Mouse (Mus musculus) kidney, embryonic 14.5 days (tissue): Measurements from ENCODE around the gene Nectin1. TPM values are rescaled to one million over a fixed set of nuclear protein-coding genes. Genes with fewer than 3 reads are reported as not detected.
A peak's percentile ranks its signal among the peaks of the same experiment; 100 is the strongest.

Experiments
- ATAC-seq: fragments of 200-750 bp; cut with Nextera tagmentation; 2 replicates; pipeline ENCODE4 v1.8.0; 2017; ENCODE audit warnings: moderate number of reproducible peaks, mild to moderate bottlenecking, moderate TSS enrichment, moderate library complexity; ENCODE audit not compliant: low FRiP score, low TSS enrichment
- H3K27ac ChIP-seq: fragments of 300-500 bp; sonication (generic); 2 replicates; pipeline ENCODE4 v1.5.1; 2014; ENCODE audit warnings: low read depth, mild to moderate bottlenecking, low read length, moderate library complexity, mixed read lengths
- H3K27me3 ChIP-seq: fragments of 300-500 bp; sonication (generic); 2 replicates; pipeline ENCODE4 v1.6.1; 2014; ENCODE audit warnings: mild to moderate bottlenecking, low read length; ENCODE audit not compliant: control insufficient read depth, insufficient read depth
- H3K36me3 ChIP-seq: fragments of 300-500 bp; sonication (generic); 2 replicates; pipeline ENCODE4 v1.6.1; 2014; ENCODE audit warnings: low read length, mixed read lengths; ENCODE audit not compliant: control insufficient read depth, insufficient read depth
- H3K4me1 ChIP-seq: fragments of 300-500 bp; sonication (generic); 2 replicates; pipeline ENCODE4 v1.6.1; 2014; ENCODE audit warnings: low read length, mixed read lengths; ENCODE audit not compliant: control insufficient read depth, insufficient read depth
- H3K4me2 ChIP-seq: fragments of 300-500 bp; sonication (generic); replicated peaks from 2 replicates; pipeline ENCODE4 v1.6.1; 2014; ENCODE audit warnings: low read depth, mild to moderate bottlenecking, low read length
- H3K4me3 ChIP-seq: fragments of 300-500 bp; sonication (generic); 2 replicates; pipeline ENCODE4 v1.5.1; 2014; ENCODE audit warnings: mild to moderate bottlenecking, low read length
- H3K9ac ChIP-seq: fragments of 300-500 bp; sonication (generic); 2 replicates; pipeline ENCODE4 v1.6.1; 2014; ENCODE audit warnings: low read depth, mild to moderate bottlenecking, low read length, moderate library complexity
- H3K9me3 ChIP-seq: fragments of 300-500 bp; sonication (generic); 2 replicates; pipeline ENCODE4 v1.6.1; 2016; ENCODE audit warnings: low read length; ENCODE audit not compliant: control insufficient read depth
- WGBS: fragments of 180-500 bp; shearing (Covaris S2); extraction: QIAGEN DNeasy Blood & Tissue Kit; methylation state at CpG from one replicate; pipeline ENCODE4 v1.1.7; 2014; 5-methylcytosine and 5-hydroxymethylcytosine counted together
- polyA plus RNA-seq: library from polyadenylated mRNA; unstranded; fragments of >200 nt; fragmentation: Nextera tagmentation; extraction: Ambion mirVana; gene quantifications from 2 replicates; pipeline ENCODE4 v1.2.1, GENCODE M21; 2014

Nectin1 gene
- polyA plus RNA-seq, 1 experiment from 2014 or later, result 6.8 TPM

DNA sequence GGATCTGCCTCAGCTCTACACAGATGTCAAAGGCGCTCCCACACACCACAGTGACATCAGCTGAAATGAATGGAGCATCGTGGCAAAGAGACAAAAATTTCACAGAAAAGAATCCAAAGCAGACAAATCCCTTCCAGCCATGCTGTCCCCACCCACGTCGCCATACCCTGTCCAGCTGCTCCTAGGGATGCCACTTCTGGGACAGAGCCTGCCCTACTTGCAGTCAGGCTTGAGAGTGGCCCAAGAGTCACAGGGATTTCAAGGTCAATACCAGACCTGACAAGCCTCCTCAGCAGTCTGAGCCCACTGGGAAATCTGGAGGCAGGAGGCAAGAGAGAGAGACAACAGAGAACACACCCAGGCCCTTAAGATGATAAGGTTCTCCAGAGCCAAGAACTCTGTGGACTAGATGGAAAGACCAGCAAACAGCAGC is 24.4 kb upstream of the Nectin1 start:
- no peak overlapping the region for H3K4me2 ChIP-seq
- ATAC-seq, result no peak
- no peak overlapping the region for H3K4me3 ChIP-seq
- H3K4me1 ChIP-seq, result no peaks in the 10 kb centered on the region
- no peaks in the 10 kb centered on the region for H3K27me3 ChIP-seq
- H3K9ac ChIP-seq, result no peak overlapping the region
- H3K27ac ChIP-seq, result no peak overlapping the region
- no peaks in the 10 kb centered on the region for H3K9me3 ChIP-seq
- 71% methylated on average over 4 of the region's 4 CpGs for WGBS
- H3K36me3 ChIP-seq, result no peaks in the 10 kb centered on the region

GRCm38 (mm10) chr9:43720046-43720445 is 23.7 kb upstream of the Nectin1 start:
- 54% methylated on average over 1 of the region's 1 CpGs for WGBS
- no peaks in the 10 kb centered on the region for H3K4me1 ChIP-seq

DNA sequence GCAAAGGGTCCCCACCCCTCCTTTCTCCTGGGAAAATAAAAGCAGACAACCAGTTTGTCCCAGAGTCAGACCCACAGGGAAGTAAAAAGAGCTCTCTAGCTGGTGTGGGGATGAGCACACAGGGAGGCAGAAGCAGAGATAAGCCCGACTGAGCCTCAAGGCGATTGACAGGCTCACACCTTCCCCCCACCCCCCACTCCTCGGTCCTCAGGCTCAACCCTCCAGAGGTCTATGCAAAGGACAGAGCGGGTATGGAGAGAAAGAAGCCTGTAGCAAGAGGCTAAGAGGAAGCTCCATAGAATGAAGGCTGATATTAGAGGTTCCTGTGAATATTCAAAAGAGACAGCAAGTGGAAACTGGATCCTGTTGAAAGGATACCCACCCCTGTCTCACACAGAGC is 19.7 kb upstream of the Nectin1 start:
- no peak overlapping the region for H3K27ac ChIP-seq
- H3K36me3 ChIP-seq, result no peaks in the 10 kb centered on the region
- no peak for ATAC-seq
- H3K4me3 ChIP-seq, result no peak overlapping the region
- 30% methylated on average over 4 of the region's 4 CpGs for WGBS
- no peak overlapping the region for H3K4me2 ChIP-seq
- H3K27me3 ChIP-seq, result no peaks in the 10 kb centered on the region; the same call in 1 of the 2 replicates
- H3K9ac ChIP-seq, result no peak overlapping the region
- H3K9me3 ChIP-seq, result no peaks in the 10 kb centered on the region
- no peaks in the 10 kb centered on the region for H3K4me1 ChIP-seq

More at GRCm38 (mm10) chr9:43720046-43720445, 23.7 kb upstream of the Nectin1 start:
- no peak overlapping the region for H3K4me3 ChIP-seq
- H3K9ac ChIP-seq, result no peak overlapping the region
- no peaks in the 10 kb centered on the region for H3K36me3 ChIP-seq
- ATAC-seq, result no peak
- no peaks in the 10 kb centered on the region for H3K27me3 ChIP-seq
- no peak overlapping the region for H3K27ac ChIP-seq
- no peaks in the 10 kb centered on the region for H3K9me3 ChIP-seq
- no peak overlapping the region for H3K4me2 ChIP-seq

DNA sequence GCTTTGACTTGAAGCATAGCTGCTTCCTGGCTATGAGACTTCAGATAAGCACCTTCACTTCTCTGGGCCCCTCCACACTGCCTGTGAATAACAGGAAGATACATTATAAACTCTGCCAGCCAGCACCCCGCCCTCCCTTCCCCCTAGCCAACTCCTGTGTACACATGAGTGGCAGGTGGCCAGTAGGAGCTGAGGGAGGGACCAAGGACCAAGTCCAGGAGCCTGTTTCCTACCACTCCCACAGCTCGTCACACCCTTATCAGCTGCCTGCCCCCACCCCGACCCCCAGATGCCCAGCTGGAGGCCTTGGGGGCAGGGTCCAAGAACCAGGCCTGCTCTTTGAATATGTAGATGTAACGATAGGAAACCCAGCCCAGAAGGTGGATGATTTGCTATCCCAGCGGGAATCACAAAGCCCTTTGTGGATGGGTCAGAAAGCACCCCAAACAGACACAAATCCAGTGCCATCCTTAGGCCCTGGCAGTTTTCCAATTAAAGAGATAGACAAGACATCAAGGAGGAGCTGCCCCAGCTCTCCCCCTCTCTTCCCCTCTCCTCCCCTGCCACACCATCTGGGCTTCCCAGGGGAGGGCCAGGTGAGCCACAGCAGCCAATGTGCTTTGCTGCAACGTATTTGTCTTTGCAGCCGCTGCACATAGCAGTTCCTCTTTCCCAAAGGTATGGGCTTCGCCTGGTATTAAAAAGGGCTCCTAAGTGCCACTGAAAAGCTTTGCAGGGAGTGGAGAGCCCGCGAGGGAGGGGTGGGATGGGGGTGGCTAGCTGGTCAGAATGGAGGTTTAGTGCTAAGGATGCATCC is 14.1 kb upstream of the Nectin1 start:
- Histone ChIP-seq H3K27me3 (no peaks in the 10 kb centered on the region; the same call in 1 of the 2 replicates), H3K9ac (no peak overlapping the region), H3K4me3 (no peak overlapping the region), H3K36me3 (no peaks in the 10 kb centered on the region), H3K9me3 (no peaks in the 10 kb centered on the region), H3K4me2 (no peak overlapping the region), H3K27ac (no peak overlapping the region), H3K4me1 (peaks cover 6% of the 10 kb centered on the region; the same call in 1 of the 2 replicates)
- WGBS, result 11% methylated on average over 10 of the region's 10 CpGs
- no peak for ATAC-seq

DNA sequence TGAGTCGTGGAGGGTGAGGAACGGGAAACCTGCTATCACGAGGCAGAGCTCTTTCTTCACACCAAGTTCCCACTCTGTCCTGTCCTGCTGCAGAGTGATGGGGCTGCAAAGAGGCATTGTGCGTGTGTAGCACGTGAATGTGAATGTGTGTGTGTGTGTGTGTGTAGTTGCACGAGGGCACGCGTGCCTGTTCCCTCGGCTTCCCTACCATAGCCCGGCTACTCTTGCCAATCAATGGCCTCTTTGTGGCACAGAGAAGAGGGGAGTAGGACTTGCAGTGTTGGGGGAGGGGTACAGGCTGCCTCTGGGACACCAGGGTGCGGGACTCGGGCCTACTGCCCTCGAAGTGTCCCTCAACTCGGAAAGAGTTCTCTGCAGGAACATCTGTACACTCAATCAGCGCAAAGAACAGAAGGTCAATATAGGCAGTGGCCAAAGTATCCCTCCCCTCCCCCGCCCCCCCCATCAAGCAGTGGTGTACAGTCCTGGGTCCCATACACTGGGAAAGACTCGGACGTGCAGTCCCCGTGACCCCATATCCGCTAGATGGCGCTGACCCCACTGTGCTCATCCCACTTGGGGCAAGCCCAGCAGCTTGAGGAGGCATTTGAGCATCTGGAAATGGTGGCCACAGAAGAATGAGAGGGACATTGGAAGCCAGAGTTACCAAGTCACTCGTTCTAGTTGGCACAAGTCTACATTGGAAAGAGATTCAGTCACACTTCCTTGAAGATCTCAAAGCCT is 13.3 kb upstream of the Nectin1 start:
- peak; percentile 40; the same call in 1 of the 2 replicates for ATAC-seq
- Histone ChIP-seq H3K27ac (no peak overlapping the region), H3K4me3 (no peak overlapping the region), H3K4me2 (no peak overlapping the region), H3K27me3 (no peaks in the 10 kb centered on the region; the same call in 1 of the 2 replicates), H3K9me3 (no peaks in the 10 kb centered on the region), H3K36me3 (no peaks in the 10 kb centered on the region), H3K9ac (no peak overlapping the region), H3K4me1 (peaks cover 6% of the 10 kb centered on the region; the same call in 1 of the 2 replicates)
- WGBS, result 20% methylated on average over 22 of the region's 22 CpGs

- Histone ChIP-seq H3K27me3 (no peaks in the 10 kb centered on the region; the same call in 1 of the 2 replicates), H3K4me3 (no peak overlapping the region), H3K9ac (no peak overlapping the region), H3K4me2 (no peak overlapping the region), H3K36me3 (no peaks in the 10 kb centered on the region), H3K27ac (no peak overlapping the region), H3K4me1 (peaks cover 6% of the 10 kb centered on the region; the same call in 1 of the 2 replicates), H3K9me3 (no peaks in the 10 kb centered on the region)
- no peak for ATAC-seq
- WGBS, result 70% methylated on average over 6 of the region's 6 CpGs
Measured at GRCm38 (mm10) chr9:43731880-43732279, 11.9 kb upstream of the Nectin1 start.

- Histone ChIP-seq H3K27ac (no peak overlapping the region), H3K27me3 (no peaks in the 10 kb centered on the region; the same call in 1 of the 2 replicates), H3K4me3 (no peak overlapping the region), H3K9ac (no peak overlapping the region), H3K9me3 (no peaks in the 10 kb centered on the region), H3K4me2 (no peak overlapping the region), H3K36me3 (no peaks in the 10 kb centered on the region), H3K4me1 (peaks cover 13% of the 10 kb centered on the region; the same call in 1 of the 2 replicates)
- no peak for ATAC-seq
- WGBS, result 14% methylated on average over 8 of the region's 8 CpGs
Measured at GRCm38 (mm10) chr9:43732671-43733070, 11.1 kb upstream of the Nectin1 start.

- peaks cover 16% of the 10 kb centered on the region; the same call in 1 of the 2 replicates for H3K4me1 ChIP-seq
- H3K27ac ChIP-seq, result no peak overlapping the region
- no peak overlapping the region for H3K4me3 ChIP-seq
- no peaks in the 10 kb centered on the region for H3K36me3 ChIP-seq
- peaks cover 3% of the 10 kb centered on the region; the same call in 1 of the 2 replicates for H3K27me3 ChIP-seq
- H3K9me3 ChIP-seq, result no peaks in the 10 kb centered on the region
- ATAC-seq, result no peak
- H3K9ac ChIP-seq, result no peak overlapping the region
- H3K4me2 ChIP-seq, result no peak overlapping the region
Measured at GRCm38 (mm10) chr9:43734952-43735351, 8.8 kb upstream of the Nectin1 start.
